10 mouse cellular contexts compared by ENCODE assay signal in genomic region chr14:77926718-77927117, GRCm38 (mm10). TPM values are rescaled to one million over a fixed set of nuclear protein-coding genes. Genes with fewer than 3 reads are reported as not detected.
DNase-seq lines count a peak whose midpoint lies in the region; ATAC-seq and TF ChIP-seq lines count a peak whose summit lies in the region.
"Had no signal": no experiment of that assay in that cellular context is flagged by ENCODE, and none has a peak within 500 bp of the region (broad histone marks: within the 10 kb centered on the region; RNA-seq: fewer than 3 reads in every experiment).

No protein-coding gene starts in this region.

- ATAC-seq in cerebellum, adult (ENCODE audit: insufficient number of reproducible peaks, low FRiP score, low TSS enrichment), result no peak
- no peak for ATAC-seq in erythroid progenitor cell, adult 5-6 weeks (replicated peaks; ENCODE audit: low FRiP score, poor library complexity, severe bottlenecking)

- H3K27ac ChIP-seq in layer of hippocampus, adult 2 months, result no peak overlapping the region
- H3K27ac ChIP-seq: stomach, embryonic 15.5 days had no signal

- TF ChIP-seq CTCF in layer of hippocampus, adult 2 months (conservative IDR thresholded peaks at IDR 0.05), result peak; percentile 83

- DNase-seq in cerebellum, adult 8-10 months, result peak; percentile 16
- DNase-seq in layer of hippocampus, adult 2 months (ENCODE audit: low spot score in 2 of 2), result peak; percentile 22 to 36
- DNase-seq in layer of hippocampus, adult 9-11 months, result no peak
- DNase-seq in ES-CJ7 (ENCODE audit: low read depth, low spot score), result peak; percentile 47
- peak; percentile 52 for DNase-seq in embryo, embryonic 10 days (ENCODE audit: low spot score)
- peak; percentile 26 for DNase-seq in lung, postnatal 14 days

- no peak overlapping the region for H3K4me3 ChIP-seq in layer of hippocampus, adult 2 months
- H3K4me3 ChIP-seq: stomach, embryonic 15.5 days had no signal

RNA-seq across cellular contexts. Expression of gene Epsti1, which starts 22.7 kb away (rescaled TPM):
- under 1 TPM in 1 of 2 experiments, not detected in 1; 0.37 TPM for total RNA-seq in layer of hippocampus, adult 2 months (2021)
- total RNA-seq in erythroid progenitor cell, adult 5-6 weeks (2015; ENCODE audit: low replicate concordance), result 5.4 and 13.4 TPM in 2 replicates
- total RNA-seq in erythroid progenitor cell, adult 5-6 weeks (2017; ENCODE audit: low replicate concordance), result 14.5 and 16.6 TPM in 2 replicates
- total RNA-seq: G1E had no signal

RNA-seq across cellular contexts. Expression of gene Dnajc15, which starts 51.8 kb away (rescaled TPM):
- total RNA-seq in layer of hippocampus, adult 2 months (2021), result 10 to 100 TPM; 60.2 to 68.3 TPM
- 1.7 and 6.1 TPM in 2 replicates for total RNA-seq in erythroid progenitor cell, adult 5-6 weeks (2015; ENCODE audit: low replicate concordance)
- 1.1 and 9.4 TPM in 2 replicates for total RNA-seq in erythroid progenitor cell, adult 5-6 weeks (2017; ENCODE audit: low replicate concordance)

Comparison
In these comparisons a context has a peak if more than half of its experiments do, and no peak if none do; other contexts are left out.
1. RNA of gene Epsti1, which starts 22.7 kb away (total RNA-seq): 5.4 to 16.6 TPM in erythroid progenitor cell, adult 5-6 weeks; 0.37 TPM in layer of hippocampus, adult 2 months; every median in the first group is over 4 times any median in the second.
2. RNA of gene Dnajc15, which starts 51.8 kb away (total RNA-seq): 60.2 to 68.3 TPM in layer of hippocampus, adult 2 months; 1.1 to 9.4 TPM in erythroid progenitor cell, adult 5-6 weeks; every median in the first group is over 4 times any median in the second.